16 mouse cellular contexts compared by ENCODE assay signal in genomic region chr10:39121412-39121811, GRCm38 (mm10). TPM values are rescaled to one million over a fixed set of nuclear protein-coding genes. Genes with fewer than 3 reads are reported as not detected.
DNase-seq lines count a peak whose midpoint lies in the region; ATAC-seq and TF ChIP-seq lines count a peak whose summit lies in the region.
"Had no signal": no experiment of that assay in that cellular context is flagged by ENCODE, and none has a peak within 500 bp of the region (broad histone marks: within the 10 kb centered on the region; RNA-seq: fewer than 3 reads in every experiment).

No protein-coding gene starts in this region.

- WGBS in embryonic facial prominence, embryonic 11.5 days: 42% methylated on average over 4 of the region's 4 CpGs
- WGBS in embryonic facial prominence, embryonic 10.5 days: 39% methylated on average over 4 of the region's 4 CpGs
- WGBS in limb, embryonic 14.5 days: 33% methylated on average over 4 of the region's 4 CpGs
- WGBS in limb, embryonic 10.5 days: 42% methylated on average over 4 of the region's 4 CpGs
- 35% methylated on average over 4 of the region's 4 CpGs for WGBS in hindbrain, embryonic 16.5 days

- H3K9ac ChIP-seq in embryonic facial prominence, embryonic 11.5 days (replicated peaks; ENCODE audit: low read length): no peak overlapping the region
- no peak overlapping the region for H3K9ac ChIP-seq in limb, embryonic 14.5 days (ENCODE audit: low read depth, low read length, severe bottlenecking)
- no peak overlapping the region for H3K9ac ChIP-seq in hindbrain, embryonic 16.5 days (ENCODE audit: low read depth, low read length)
- H3K9ac ChIP-seq: embryonic facial prominence, embryonic 13.5 days; liver, embryonic 13.5 days; stomach, embryonic 15.5 days had no signal

- no peak overlapping the region for H3K27ac ChIP-seq in embryonic facial prominence, embryonic 11.5 days (replicated peaks; ENCODE audit: low read depth, low read length)
- H3K27ac ChIP-seq in embryonic facial prominence, embryonic 10.5 days (replicated peaks): no peak overlapping the region
- H3K27ac ChIP-seq in limb, embryonic 14.5 days (replicated peaks; ENCODE audit: low read depth, low read length): no peak overlapping the region
- no peak overlapping the region for H3K27ac ChIP-seq in limb, embryonic 10.5 days
- no peak overlapping the region for H3K27ac ChIP-seq in hindbrain, embryonic 16.5 days (ENCODE audit: low read depth, low read length)
- H3K27ac ChIP-seq: embryonic facial prominence, embryonic 13.5 days; liver, embryonic 13.5 days; stomach, embryonic 15.5 days had no signal

- H3K36me3 ChIP-seq in embryonic facial prominence, embryonic 11.5 days (replicated peaks; ENCODE audit: control insufficient read depth, insufficient read depth, low read depth, low read length): no peaks in the 10 kb centered on the region
- no peaks in the 10 kb centered on the region for H3K36me3 ChIP-seq in embryonic facial prominence, embryonic 10.5 days (replicated peaks)
- no peaks in the 10 kb centered on the region for H3K36me3 ChIP-seq in limb, embryonic 14.5 days (ENCODE audit: control insufficient read depth, insufficient read depth, low read length)
- no peaks in the 10 kb centered on the region for H3K36me3 ChIP-seq in limb, embryonic 10.5 days
- H3K36me3 ChIP-seq in hindbrain, embryonic 16.5 days (ENCODE audit: control insufficient read depth, insufficient read depth, low read length): no peaks in the 10 kb centered on the region; the same call in 1 of the 2 replicates
- H3K36me3 ChIP-seq: embryonic facial prominence, embryonic 13.5 days; liver, embryonic 13.5 days; stomach, embryonic 15.5 days had no signal

- no peaks in the 10 kb centered on the region for H3K4me1 ChIP-seq in embryonic facial prominence, embryonic 11.5 days (ENCODE audit: control insufficient read depth, insufficient read depth, low read length)
- H3K4me1 ChIP-seq in embryonic facial prominence, embryonic 10.5 days: no peaks in the 10 kb centered on the region
- H3K4me1 ChIP-seq in limb, embryonic 14.5 days (ENCODE audit: control insufficient read depth, insufficient read depth, low read length): no peaks in the 10 kb centered on the region
- H3K4me1 ChIP-seq in limb, embryonic 10.5 days: no peaks in the 10 kb centered on the region
- no peaks in the 10 kb centered on the region for H3K4me1 ChIP-seq in hindbrain, embryonic 16.5 days (ENCODE audit: control insufficient read depth, insufficient read depth, low read depth, low read length)
- H3K4me1 ChIP-seq: embryonic facial prominence, embryonic 13.5 days; liver, embryonic 13.5 days; stomach, embryonic 15.5 days had no signal

- TF ChIP-seq POLR2A in limb, embryonic 14.5 days (IDR thresholded peaks at IDR 0.05; ENCODE audit: borderline replicate concordance, extremely low read depth, insufficient read depth, insufficient read length): no peak

- H3K9me3 ChIP-seq in embryonic facial prominence, embryonic 11.5 days (replicated peaks; ENCODE audit: control insufficient read depth, low read length): no peaks in the 10 kb centered on the region
- H3K9me3 ChIP-seq in embryonic facial prominence, embryonic 10.5 days: no peaks in the 10 kb centered on the region
- H3K9me3 ChIP-seq in limb, embryonic 14.5 days (ENCODE audit: control insufficient read depth, low read length): no peaks in the 10 kb centered on the region
- no peaks in the 10 kb centered on the region for H3K9me3 ChIP-seq in limb, embryonic 10.5 days (replicated peaks)
- H3K9me3 ChIP-seq in hindbrain, embryonic 16.5 days (ENCODE audit: control insufficient read depth, low read length): no peaks in the 10 kb centered on the region
- H3K9me3 ChIP-seq: embryonic facial prominence, embryonic 13.5 days; liver, embryonic 13.5 days; stomach, embryonic 15.5 days had no signal

- ATAC-seq in embryonic facial prominence, embryonic 11.5 days (replicated peaks; ENCODE audit: insufficient number of reproducible peaks, low FRiP score, low TSS enrichment, low read depth): no peak
- no peak for ATAC-seq in limb, embryonic 14.5 days (ENCODE audit: low FRiP score, low read depth)
- ATAC-seq in hindbrain, embryonic 16.5 days: peak; percentile 77; the same call in 1 of the 2 replicates
- ATAC-seq: activated CD4-positive, CD25-positive, alpha-beta regulatory T cell, adult 4 months had no signal

- H3K4me3 ChIP-seq in embryonic facial prominence, embryonic 11.5 days (ENCODE audit: low read depth, low read length): no peak overlapping the region
- H3K4me3 ChIP-seq in embryonic facial prominence, embryonic 10.5 days: no peak overlapping the region
- H3K4me3 ChIP-seq in limb, embryonic 14.5 days (replicated peaks; ENCODE audit: low read length): no peak overlapping the region
- H3K4me3 ChIP-seq in limb, embryonic 10.5 days: no peak overlapping the region
- no peak overlapping the region for H3K4me3 ChIP-seq in hindbrain, embryonic 16.5 days (ENCODE audit: low read length)
- H3K4me3 ChIP-seq: embryonic facial prominence, embryonic 13.5 days; liver, embryonic 13.5 days; stomach, embryonic 15.5 days had no signal

- no peak overlapping the region for H3K4me2 ChIP-seq in embryonic facial prominence, embryonic 11.5 days (ENCODE audit: low read depth, low read length)
- no peak overlapping the region for H3K4me2 ChIP-seq in limb, embryonic 14.5 days (replicated peaks; ENCODE audit: low read depth, low read length, severe bottlenecking)
- no peak overlapping the region for H3K4me2 ChIP-seq in hindbrain, embryonic 16.5 days (ENCODE audit: low read length)
- H3K4me2 ChIP-seq: embryonic facial prominence, embryonic 13.5 days; liver, embryonic 13.5 days; stomach, embryonic 15.5 days had no signal

- peak; percentile 33 for DNase-seq in embryonic facial prominence, embryonic 11.5 days (ENCODE audit: low spot score)
- DNase-seq in embryonic facial prominence, embryonic 10.5 days (ENCODE audit: low spot score): no peak
- DNase-seq in limb, embryonic 14.5 days (ENCODE audit: low spot score): peak; percentile 40
- no peak for DNase-seq in limb, embryonic 10.5 days (ENCODE audit: low spot score)
- DNase-seq in ES-CJ7 (ENCODE audit: low read depth, low spot score): peak; percentile 28
- no peak for DNase-seq in urinary bladder, adult 2 months (ENCODE audit: low spot score)
- no peak for DNase-seq in kidney, postnatal 25 days
- DNase-seq: B cell, adult 2 months; gastrocnemius, postnatal 14 days; heart, postnatal 4 days; liver, embryonic 13.5 days; right cerebral cortex, adult 18-20 months had no signal

- H3K27me3 ChIP-seq in embryonic facial prominence, embryonic 11.5 days (ENCODE audit: control insufficient read depth, insufficient read depth, low read length): no peaks in the 10 kb centered on the region
- H3K27me3 ChIP-seq in embryonic facial prominence, embryonic 10.5 days (replicated peaks; ENCODE audit: low read depth, poor library complexity, severe bottlenecking): no peaks in the 10 kb centered on the region
- no peaks in the 10 kb centered on the region for H3K27me3 ChIP-seq in limb, embryonic 14.5 days (ENCODE audit: control insufficient read depth, insufficient read depth, low read length)
- H3K27me3 ChIP-seq in limb, embryonic 10.5 days (ENCODE audit: low read depth, poor library complexity, severe bottlenecking): no peaks in the 10 kb centered on the region
- no peaks in the 10 kb centered on the region for H3K27me3 ChIP-seq in hindbrain, embryonic 16.5 days (replicated peaks; ENCODE audit: control insufficient read depth, insufficient read depth, low read length)
- H3K27me3 ChIP-seq: embryonic facial prominence, embryonic 13.5 days; liver, embryonic 13.5 days; stomach, embryonic 15.5 days had no signal

RNA-seq across cellular contexts. Expression of gene Fam229b, which starts 12.3 kb away (rescaled TPM):
- 12.4 and 15.5 TPM in 2 replicates for polyA plus RNA-seq in embryonic facial prominence, embryonic 11.5 days (2014; fragmentation: Nextera tagmentation; extraction: Ambion mirVana)
- 10.8 and 12.2 TPM in 2 replicates for polyA plus RNA-seq in embryonic facial prominence, embryonic 10.5 days (2016; fragmentation: Nextera tagmentation; extraction: Ambion mirVana)
- 7.6 and 7.9 TPM in 2 replicates for polyA plus RNA-seq in limb, embryonic 14.5 days (2012; rRNA removed)
- 10.9 and 13.0 TPM in 2 replicates for polyA plus RNA-seq in limb, embryonic 14.5 days (2014; fragmentation: Nextera tagmentation; extraction: Ambion mirVana)
- polyA plus RNA-seq in limb, embryonic 10.5 days (2016; fragmentation: Nextera tagmentation; extraction: Ambion mirVana): 8.3 and 8.5 TPM in 2 replicates
- 28.3 and 34.2 TPM in 2 replicates for polyA plus RNA-seq in hindbrain, embryonic 16.5 days (2015; fragmentation: Nextera tagmentation; extraction: Ambion mirVana)
- polyA plus RNA-seq in urinary bladder, adult 2 months (2012; rRNA removed): 5.9 and 7.3 TPM in 2 replicates

RNA-seq across cellular contexts. Expression of gene Tube1, which starts 12.4 kb away (rescaled TPM):
- 24.4 and 26.2 TPM in 2 replicates for polyA plus RNA-seq in embryonic facial prominence, embryonic 11.5 days (2014; fragmentation: Nextera tagmentation; extraction: Ambion mirVana)
- polyA plus RNA-seq in embryonic facial prominence, embryonic 10.5 days (2016; fragmentation: Nextera tagmentation; extraction: Ambion mirVana): 24.7 and 25.5 TPM in 2 replicates
- 21.1 and 22.8 TPM in 2 replicates for polyA plus RNA-seq in limb, embryonic 14.5 days (2012; rRNA removed)
- 15.6 and 18.0 TPM in 2 replicates for polyA plus RNA-seq in limb, embryonic 14.5 days (2014; fragmentation: Nextera tagmentation; extraction: Ambion mirVana)
- 25.8 and 26.1 TPM in 2 replicates for polyA plus RNA-seq in limb, embryonic 10.5 days (2016; fragmentation: Nextera tagmentation; extraction: Ambion mirVana)
- 6.8 and 7.2 TPM in 2 replicates for polyA plus RNA-seq in hindbrain, embryonic 16.5 days (2015; fragmentation: Nextera tagmentation; extraction: Ambion mirVana)
- polyA plus RNA-seq in urinary bladder, adult 2 months (2012; rRNA removed): 2.2 and 2.8 TPM in 2 replicates

RNA-seq across cellular contexts. Expression of gene Ccn6, which starts 42.2 kb away (rescaled TPM):
- 0.31 TPM in 1 of 2 replicates, not detected in the other for polyA plus RNA-seq in embryonic facial prominence, embryonic 11.5 days (2014; fragmentation: Nextera tagmentation; extraction: Ambion mirVana)
- polyA plus RNA-seq in embryonic facial prominence, embryonic 10.5 days (2016; fragmentation: Nextera tagmentation; extraction: Ambion mirVana): 0.24 and 0.36 TPM in 2 replicates
- polyA plus RNA-seq in limb, embryonic 14.5 days (2012; rRNA removed): 2.0 and 2.5 TPM in 2 replicates
- 0.90 and 1.3 TPM in 2 replicates for polyA plus RNA-seq in limb, embryonic 14.5 days (2014; fragmentation: Nextera tagmentation; extraction: Ambion mirVana)
- polyA plus RNA-seq in limb, embryonic 10.5 days (2016; fragmentation: Nextera tagmentation; extraction: Ambion mirVana): 0.26 and 0.51 TPM in 2 replicates
- polyA plus RNA-seq in hindbrain, embryonic 16.5 days (2015; fragmentation: Nextera tagmentation; extraction: Ambion mirVana): 0.61 and 0.69 TPM in 2 replicates
- 0.25 and 0.26 TPM in 2 replicates for polyA plus RNA-seq in urinary bladder, adult 2 months (2012; rRNA removed)
- polyA plus RNA-seq: activated CD4-positive, CD25-positive, alpha-beta regulatory T cell, adult 4 months had no signal

Comparison
In these comparisons a context has a peak if more than half of its experiments do, and no peak if none do; other contexts are left out.
1. DNase-seq: peak in embryonic facial prominence, embryonic 11.5 days (single experiment), limb, embryonic 14.5 days (single experiment) and ES-CJ7 (single experiment); none in embryonic facial prominence, embryonic 10.5 days (single experiment), limb, embryonic 10.5 days (single experiment), urinary bladder, adult 2 months (single experiment) and kidney, postnatal 25 days (0 of 2).